Mouse (Mus musculus): ENCODE measurements around the gene Tex16. TPM values are rescaled to one million over a fixed set of nuclear protein-coding genes. Genes with fewer than 3 reads are reported as not detected.

Tex16 gene
- 0.27 and 0.79 TPM in 2 replicates for polyA plus RNA-seq (2014; fragmentation: Nextera tagmentation; extraction: Ambion mirVana)

DNA sequence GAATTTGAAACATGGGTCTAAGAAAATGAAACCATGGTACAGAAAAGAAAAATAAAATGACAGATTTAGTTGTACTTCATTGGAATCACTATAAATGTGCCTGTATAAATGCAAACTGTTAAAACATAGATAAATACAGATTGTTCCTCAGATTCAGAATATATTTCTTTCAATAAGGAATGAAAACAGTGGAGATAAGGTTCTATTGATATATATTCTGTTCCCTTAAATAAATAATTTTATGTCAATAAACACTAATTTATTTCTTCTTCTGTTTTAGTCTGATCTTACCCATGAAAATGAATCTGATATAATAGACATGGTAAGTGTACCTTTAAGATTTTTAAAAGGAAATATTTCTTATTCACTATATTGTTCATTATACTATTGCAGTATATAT is at the start of gene Tex16:
Gene Tex16, plus strand, starts transcription at position 301 of the 400 bp plus-strand sequence.
- ATAC-seq (ENCODE audit: low FRiP score), result no peak
- DNase-seq (ENCODE audit: low spot score), result no peak
- Histone ChIP-seq H3K4me2 (replicated peaks) (no peak within 1 kb of the TSS), H3K27me3 (ENCODE audit: control insufficient read depth, insufficient read depth, low read length) (no peaks in the 10 kb centered on the region), H3K36me3 (replicated peaks; ENCODE audit: control insufficient read depth, insufficient read depth) (no peaks in the 10 kb centered on the region), H3K27ac (no peak within 1 kb of the TSS), H3K4me3 (replicated peaks; ENCODE audit: low read length) (no peak within 1 kb of the TSS), H3K9me3 (ENCODE audit: control insufficient read depth, low read length) (no peaks in the 10 kb centered on the region), H3K4me1 (replicated peaks; ENCODE audit: control insufficient read depth, insufficient read depth, low read length) (no peaks in the 10 kb centered on the region), H3K9ac (no peak within 1 kb of the TSS)

DNA sequence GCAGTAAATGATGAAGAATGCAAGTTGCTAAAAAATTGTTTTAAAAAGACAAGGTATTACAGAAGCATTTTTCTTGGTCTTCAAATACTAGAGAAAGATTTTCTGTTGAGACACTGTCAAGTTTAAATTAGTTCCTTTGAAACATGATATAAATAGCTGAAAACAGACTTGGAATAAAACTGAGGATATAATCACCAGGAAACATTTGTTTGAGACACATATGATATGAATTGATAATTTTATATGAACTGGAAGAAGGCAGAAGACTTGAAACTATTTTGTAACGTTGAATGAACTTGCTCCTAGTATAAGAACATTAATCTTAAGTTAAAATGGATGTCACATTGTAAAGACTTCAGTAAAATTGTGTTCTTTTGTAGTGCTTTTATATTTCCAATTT is 11.1 kb upstream of the Tex16 start:
- WGBS, result 53% methylated on average over 1 of the region's 1 CpGs
- Histone ChIP-seq H3K4me1 (replicated peaks; ENCODE audit: control insufficient read depth, insufficient read depth, low read length) (no peaks in the 10 kb centered on the region), H3K27ac (no peak overlapping the region), H3K36me3 (replicated peaks; ENCODE audit: control insufficient read depth, insufficient read depth) (no peaks in the 10 kb centered on the region), H3K4me2 (replicated peaks) (no peak overlapping the region), H3K9ac (no peak overlapping the region), H3K27me3 (ENCODE audit: control insufficient read depth, insufficient read depth, low read length) (no peaks in the 10 kb centered on the region), H3K9me3 (ENCODE audit: control insufficient read depth, low read length) (no peaks in the 10 kb centered on the region), H3K4me3 (replicated peaks; ENCODE audit: low read length) (no peak overlapping the region)
- ATAC-seq (ENCODE audit: low FRiP score), result no peak
- DNase-seq (ENCODE audit: low spot score), result no peak

Other genes with a start within 250 kb of the Tex16 start
- gene Gm45194, start 119.6 kb upstream of the Tex16 start, polyA plus RNA-seq (2014; fragmentation: Nextera tagmentation; extraction: Ambion mirVana), result 0.19 and 0.48 TPM in 2 replicates
- 0.35 and 0.47 TPM in 2 replicates for gene 4933403O08Rik, start 228.0 kb downstream of the Tex16 start, polyA plus RNA-seq (2014; fragmentation: Nextera tagmentation; extraction: Ambion mirVana)